Mouse (Mus musculus) monocyte, adult 5-6 weeks (primary cell): ENCODE results near the gene Cerkl. TPM values are rescaled to one million over a fixed set of nuclear protein-coding genes. Genes with fewer than 3 reads are reported as not detected.

Experiments used
- ATAC-seq: fragments of 153-309, 156-312 bp; replicated peaks from 2 replicates; pipeline ENCODE4 v1.8.0; 2017; ENCODE audit warnings: mild to moderate bottlenecking; ENCODE audit not compliant: low TSS enrichment, insufficient number of reproducible peaks, severe bottlenecking, poor library complexity, low FRiP score
- total RNA-seq: library from RNA; stranded (forward); fragments of 200-1000, 200-491, 200-594 nt; gene quantifications from 3 replicates; pipeline ENCODE4 v1.2.3, GENCODE M21; 2017

Cerkl gene
- total RNA-seq, 1 experiment from 2014 or later = 38.2 TPM

DNA sequence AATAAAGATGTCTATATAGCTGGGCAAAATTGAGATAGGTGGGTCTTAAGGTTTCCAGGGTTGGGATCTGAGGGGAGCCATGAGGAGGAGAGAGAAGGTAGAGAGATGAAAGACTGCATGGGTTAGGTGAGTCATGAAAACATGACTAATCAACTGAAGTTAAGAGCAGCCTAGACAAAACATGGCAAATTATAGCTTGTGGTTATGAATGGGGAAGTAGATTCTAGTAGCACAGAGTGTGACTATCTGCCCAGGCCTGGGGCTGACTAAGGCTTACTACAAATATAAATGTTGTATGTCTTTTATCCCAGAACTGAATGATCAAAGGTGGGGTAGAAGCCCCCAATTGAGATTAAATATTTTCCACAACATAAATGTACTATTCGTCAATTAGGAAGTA, 9.4 kb downstream of the Cerkl start:
- ATAC-seq = no peak

DNA sequence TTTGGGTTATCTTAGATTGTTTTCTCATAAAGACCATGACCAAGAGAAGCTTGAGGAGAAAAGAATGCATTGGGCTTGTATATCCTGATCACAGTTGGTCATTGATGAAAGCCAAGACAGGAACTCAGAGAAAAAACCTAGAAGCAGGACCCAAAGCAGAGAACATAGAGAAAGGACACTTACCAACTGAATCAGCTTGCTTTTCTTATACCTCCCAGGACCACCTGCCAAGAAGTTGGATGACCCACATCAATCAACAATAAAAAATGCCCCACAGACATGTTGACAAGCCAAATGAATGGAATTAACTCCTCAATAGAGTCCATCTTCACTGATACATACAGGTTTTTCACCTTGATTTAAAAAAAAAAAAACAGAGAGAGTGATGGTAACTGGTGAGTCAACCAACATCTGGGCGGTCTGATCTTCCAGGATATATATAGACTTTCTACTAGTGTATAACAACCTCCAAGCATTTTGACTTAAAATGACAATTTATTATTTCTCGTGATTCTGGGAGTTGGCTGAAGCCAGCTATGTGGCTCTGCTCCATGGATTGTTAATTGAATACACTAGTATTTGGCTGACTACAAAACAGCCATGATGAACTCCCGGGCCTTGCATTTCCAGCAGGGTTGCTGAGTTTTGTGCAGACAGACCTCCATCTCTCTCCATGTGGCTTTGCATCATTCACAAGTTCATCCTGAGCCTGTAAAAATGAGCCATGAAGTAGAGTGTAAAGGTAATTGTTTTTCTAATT, 12.5 kb downstream of the Cerkl start:
- ATAC-seq = no peak

DNA sequence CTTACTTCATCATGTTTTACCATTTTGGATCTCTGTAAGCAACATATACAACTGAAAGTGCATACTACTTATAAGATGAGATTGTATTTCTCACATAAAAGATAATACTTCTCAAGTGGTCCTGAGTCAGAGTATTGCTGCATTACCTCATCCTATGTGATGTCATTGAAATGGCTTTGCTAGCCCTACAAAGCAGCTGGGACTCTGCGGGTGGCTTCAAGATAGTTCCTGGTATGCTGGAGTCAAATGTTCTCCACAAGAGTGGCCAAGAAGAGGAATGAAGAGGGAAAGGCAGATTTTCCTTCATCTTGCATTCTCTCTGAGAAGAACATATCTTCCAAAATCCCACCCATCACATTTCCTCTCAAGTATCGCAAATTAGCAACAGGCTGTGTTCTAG, 13.2 kb downstream of the Cerkl start:
- ATAC-seq = no peak

- no peak for ATAC-seq
Measured at GRCm38 (mm10) chr2:79442906-79443305, 13.7 kb downstream of the Cerkl start.

DNA sequence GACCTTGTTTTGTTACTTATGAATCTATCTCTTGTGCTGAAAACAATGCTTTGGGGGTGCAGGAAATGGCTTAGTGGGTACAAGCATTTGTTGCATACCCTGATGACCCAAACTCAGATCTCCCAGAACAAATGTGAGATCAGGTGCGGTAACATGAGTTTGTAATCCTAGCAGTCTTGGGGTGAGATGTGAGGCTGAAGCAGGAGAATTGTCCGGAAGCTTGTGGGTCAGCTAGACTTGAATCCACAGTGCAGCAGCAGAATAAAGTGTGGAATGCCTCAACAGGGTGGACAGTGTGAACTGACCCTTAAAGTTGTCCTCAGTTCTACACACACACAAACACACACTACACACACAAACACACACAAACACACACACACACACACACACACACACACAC, 14.4 kb downstream of the Cerkl start:
- no peak for ATAC-seq

- ATAC-seq = no peak
Measured at GRCm38 (mm10) chr2:79430061-79430460, 26.5 kb downstream of the Cerkl start.

DNA sequence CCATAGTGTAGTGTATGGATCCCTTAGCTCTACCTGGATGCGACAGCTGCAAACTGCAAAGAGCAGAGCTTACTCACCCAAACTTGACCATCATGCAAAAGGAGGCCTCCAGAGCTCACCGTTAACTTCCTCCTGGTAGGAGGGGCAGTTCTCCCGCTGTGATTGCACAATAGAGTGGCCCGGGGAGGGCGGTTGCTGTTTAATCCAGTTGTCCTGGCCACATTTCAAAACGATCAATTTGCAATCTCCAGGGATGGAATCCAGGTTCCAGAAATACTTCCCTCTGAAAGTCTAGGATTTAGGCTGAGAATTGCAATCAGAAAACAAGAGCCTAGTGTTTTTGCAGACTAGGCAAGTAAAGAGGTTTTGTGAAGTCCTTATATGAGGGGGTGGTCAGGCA, 26.9 kb downstream of the Cerkl start:
- ATAC-seq = no peak; the same call in 1 of the 2 replicates

- no peak for ATAC-seq
Measured at GRCm38 (mm10) chr2:79429108-79429507, 27.5 kb downstream of the Cerkl start.

DNA sequence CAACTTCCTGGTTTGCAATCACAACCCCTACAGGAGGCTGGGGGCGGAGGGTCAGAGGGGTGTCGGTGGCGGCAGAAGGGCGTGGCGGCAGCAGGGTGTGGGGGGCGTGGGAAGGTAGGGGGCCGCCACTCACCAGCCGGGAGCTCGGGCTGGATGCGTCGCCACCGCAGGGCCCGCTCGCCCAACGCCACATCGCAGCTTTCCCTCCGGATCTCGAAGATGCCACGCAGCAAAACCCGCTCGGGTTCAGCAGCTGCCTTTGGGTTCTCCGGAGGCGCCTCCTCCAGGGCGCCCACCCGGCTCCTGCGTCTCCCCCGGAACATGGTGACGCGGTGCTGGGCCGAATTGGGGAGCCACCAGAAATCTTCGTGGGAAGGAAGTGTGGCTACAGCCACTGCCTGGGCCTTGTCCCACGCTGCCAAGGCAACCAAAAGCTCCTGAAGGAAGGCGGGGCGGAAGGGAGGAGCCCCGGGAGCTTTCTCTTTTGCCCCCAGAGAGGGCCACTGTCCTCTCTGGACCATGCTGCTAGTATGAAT, 27.9 kb downstream of the Cerkl start:
- peak; percentile 38; the same call in 1 of the 2 replicates for ATAC-seq

DNA sequence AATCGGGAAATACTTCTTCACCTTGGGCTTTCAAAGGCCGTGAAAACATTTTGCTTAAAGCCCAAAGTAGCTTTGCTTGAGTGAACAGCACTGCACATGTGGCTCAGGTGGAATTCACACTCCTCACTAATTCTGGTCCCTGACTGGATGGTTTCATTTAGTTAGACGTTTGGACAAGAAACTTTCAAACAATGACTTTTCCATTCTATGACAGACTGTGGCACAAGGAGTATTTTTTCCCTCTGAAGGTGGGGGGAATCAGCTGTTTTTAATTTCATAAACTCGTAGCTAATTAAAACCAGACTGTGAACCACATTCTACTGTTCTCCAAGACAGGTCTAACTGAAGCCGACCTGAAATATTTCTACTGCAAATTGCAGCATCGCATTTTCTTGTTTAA, 28.6 kb downstream of the Cerkl start:
- ATAC-seq = no peak

DNA sequence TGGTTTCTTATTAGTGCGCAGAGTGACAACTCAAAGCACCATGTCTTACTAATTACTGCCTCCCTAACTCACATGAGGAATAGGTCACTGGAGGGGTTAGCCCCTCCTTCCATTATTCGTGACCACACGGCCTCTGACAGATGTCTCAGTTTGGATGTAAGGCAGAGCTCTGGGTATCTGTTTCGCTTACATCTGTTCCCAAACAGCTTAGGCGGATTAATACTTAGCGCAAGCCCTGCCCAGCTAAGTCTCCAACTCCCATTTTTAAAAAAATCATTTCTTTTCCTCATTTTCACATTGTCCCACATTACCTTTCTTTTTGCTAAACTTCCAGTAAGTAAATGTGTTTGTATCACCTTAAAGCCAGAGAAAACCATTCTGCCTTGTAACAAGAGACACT, 34.9 kb downstream of the Cerkl start:
- no peak for ATAC-seq

DNA sequence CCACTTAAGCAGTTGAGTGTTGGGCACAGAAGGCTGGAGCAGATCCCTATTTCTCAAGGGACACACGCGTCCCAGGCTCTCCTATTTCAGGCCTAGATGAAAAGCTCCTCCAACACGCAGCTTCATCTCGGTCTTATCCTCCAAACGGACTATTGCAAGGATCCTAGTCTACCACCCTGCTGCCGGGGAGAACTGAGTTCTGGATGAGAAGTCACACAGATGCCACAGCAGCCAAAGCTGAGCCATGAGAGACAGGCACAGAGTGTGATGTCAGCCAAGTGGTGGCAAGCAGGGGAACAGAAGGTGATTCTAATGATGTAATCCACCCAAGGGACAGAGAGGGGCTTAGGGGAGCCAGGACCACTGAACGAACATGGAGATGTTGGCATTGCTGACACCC, 42.1 kb downstream of the Cerkl start:
- no peak for ATAC-seq

DNA sequence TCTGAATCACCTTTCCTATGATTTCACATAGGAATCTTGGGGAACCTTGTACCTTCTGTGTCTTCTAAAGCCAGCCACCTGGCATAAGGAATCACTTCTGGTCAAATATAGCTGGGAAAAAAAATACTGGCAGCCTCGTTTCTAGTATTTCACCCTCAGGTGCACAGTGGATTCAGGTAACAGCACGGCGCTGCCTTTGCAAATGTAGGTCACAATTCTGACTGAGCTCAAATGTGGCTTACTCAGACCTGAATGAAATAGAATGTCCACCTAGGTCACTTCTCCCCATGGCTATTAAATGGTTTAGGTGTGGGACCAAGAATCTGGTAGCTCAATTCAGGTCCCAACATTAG, 45.7 kb downstream of the Cerkl start:
- no peak for ATAC-seq

DNA sequence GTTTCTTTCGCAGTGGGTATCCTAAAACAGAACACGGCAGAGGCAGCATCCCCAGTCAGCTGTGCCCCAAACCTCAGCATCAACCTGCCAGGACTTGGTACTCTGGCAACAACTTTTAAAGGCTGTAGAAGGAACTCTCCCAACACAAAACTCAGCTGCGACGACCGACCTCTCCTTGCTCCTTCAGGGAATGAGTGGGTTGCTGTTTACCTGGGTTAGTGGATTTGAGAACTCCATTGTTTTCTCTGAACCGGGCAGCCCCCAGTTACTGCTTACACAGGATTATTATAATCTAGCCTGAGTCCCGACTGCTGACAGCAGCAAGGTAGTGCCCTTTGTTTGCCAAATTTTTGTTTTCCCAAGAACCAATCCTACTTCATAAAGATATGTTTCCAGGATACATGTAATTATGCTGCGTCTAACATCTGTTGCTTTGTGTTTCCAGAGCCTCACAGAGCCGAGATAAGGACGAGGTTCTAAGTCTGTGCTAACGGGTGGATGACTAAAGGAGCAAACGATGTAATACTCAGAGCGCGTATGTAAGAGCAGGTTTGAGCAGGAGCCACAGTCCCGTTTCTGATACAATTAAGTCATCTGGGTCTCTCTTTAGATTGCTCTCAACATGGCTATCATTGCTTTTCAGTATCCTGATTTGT, 46.2 kb downstream of the Cerkl start:
- no peak for ATAC-seq

GRCm38 (mm10) chr2:79405661-79406405, 50.8 kb downstream of the Cerkl start:
- ATAC-seq = no peak

GRCm38 (mm10) chr2:79400045-79400444, 56.5 kb downstream of the Cerkl start:
- no peak for ATAC-seq

DNA sequence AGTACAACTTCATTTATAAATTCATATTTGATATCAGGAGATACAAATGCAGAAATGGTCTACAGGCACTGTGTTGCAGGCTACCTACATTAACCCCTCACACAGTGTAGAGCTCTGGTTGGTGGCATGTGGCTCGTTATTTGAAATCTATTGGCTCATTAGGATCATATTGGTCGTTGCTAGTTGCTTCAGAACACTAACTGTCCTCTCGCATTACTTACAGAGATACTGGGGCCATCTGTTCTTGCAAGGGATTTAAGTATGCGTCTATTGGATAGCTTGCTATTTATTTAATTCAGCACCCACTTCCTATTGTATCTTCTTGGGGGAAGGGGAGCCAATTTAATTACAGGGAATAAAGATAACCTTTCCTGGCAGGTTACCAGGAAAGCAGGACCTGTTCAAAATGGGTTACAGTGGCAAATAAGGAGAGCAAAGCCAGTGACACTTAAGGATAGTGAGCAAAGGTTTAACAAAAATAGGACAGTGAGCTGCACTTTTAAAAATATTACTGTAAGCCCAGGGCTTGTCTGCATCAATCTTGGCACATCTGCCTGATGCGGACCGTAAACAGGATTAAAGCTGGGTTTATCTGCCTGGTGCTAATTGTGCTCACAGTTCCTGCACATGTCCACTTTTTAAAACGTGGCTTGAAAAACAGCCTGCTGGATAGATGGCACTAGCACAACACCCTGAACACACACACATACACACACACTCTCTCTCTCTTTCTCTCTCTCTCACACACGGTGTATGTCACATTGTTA, 57.2 kb downstream of the Cerkl start:
- no peak for ATAC-seq

- ATAC-seq = no peak
Measured at GRCm38 (mm10) chr2:79398831-79399230, 57.8 kb downstream of the Cerkl start.

GRCm38 (mm10) chr2:79398343-79398742, 58.2 kb downstream of the Cerkl start:
- ATAC-seq = no peak
